Mouse (Mus musculus): ENCODE data around the gene Esyt2. TPM values are rescaled to one million over a fixed set of nuclear protein-coding genes. Genes with fewer than 3 reads are reported as not detected.

Gene Esyt2
- polyA plus RNA-seq, 1 experiment, result 0.69 TPM

DNA sequence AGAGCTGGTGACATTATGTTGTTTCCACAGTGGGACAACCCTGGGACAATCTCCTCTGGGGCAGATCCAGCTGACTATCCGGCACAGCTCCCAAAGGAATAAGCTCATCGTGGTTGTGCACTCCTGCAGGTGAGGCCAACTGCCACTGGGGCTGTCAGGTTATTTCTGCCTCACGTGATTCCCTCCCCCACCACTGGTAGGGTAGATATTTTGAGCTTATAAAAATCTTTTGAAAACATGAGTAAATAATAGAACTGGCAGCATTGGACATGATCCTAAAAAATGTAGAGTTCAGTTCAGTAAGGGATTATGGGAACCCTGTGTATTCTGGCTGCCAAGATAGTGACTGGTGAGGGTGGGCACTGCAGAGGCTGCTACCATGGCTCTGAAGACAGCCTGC lies 85.9 kb downstream of the Esyt2 start:
- H3K9me3 ChIP-seq (ENCODE audit: control insufficient read depth, low read length), result no peaks in the 10 kb centered on the region
- H3K4me3 ChIP-seq (replicated peaks), result no peak overlapping the region
- TF ChIP-seq TAL1 (IDR thresholded peaks at IDR 0.05; ENCODE audit: low read length) (no peak), GATA1 (IDR thresholded peaks at IDR 0.05; ENCODE audit: low read length) (no peak)
- H3K27me3 ChIP-seq (ENCODE audit: control insufficient read depth), result no peaks in the 10 kb centered on the region
- no peaks in the 10 kb centered on the region for H3K4me1 ChIP-seq (ENCODE audit: control insufficient read depth)
- H3K36me3 ChIP-seq (ENCODE audit: control insufficient read depth), result peaks cover 78% of the 10 kb centered on the region

DNA sequence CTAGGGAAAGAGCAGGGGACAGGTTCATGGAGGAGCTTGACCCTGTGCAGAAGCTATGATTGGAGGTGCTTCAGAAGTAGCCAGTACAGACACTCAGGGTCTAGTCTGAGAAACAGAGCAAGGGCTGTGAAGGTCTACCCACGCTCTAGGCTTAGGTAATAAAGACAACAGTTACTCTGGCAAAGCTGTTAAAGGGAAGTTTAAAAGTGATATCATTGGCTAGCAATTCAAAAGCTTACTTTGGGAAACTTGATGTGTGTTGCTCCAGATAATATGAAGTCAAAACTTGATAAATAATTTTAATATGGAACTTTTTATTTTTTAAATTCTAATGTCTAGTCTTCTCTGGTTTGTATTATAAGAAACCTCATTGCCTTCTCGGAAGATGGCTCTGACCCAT lies 86.3 kb downstream of the Esyt2 start:
- TF ChIP-seq TAL1 (IDR thresholded peaks at IDR 0.05; ENCODE audit: low read length), result no peak
- TF ChIP-seq GATA1 (IDR thresholded peaks at IDR 0.05; ENCODE audit: low read length), result no peak

DNA sequence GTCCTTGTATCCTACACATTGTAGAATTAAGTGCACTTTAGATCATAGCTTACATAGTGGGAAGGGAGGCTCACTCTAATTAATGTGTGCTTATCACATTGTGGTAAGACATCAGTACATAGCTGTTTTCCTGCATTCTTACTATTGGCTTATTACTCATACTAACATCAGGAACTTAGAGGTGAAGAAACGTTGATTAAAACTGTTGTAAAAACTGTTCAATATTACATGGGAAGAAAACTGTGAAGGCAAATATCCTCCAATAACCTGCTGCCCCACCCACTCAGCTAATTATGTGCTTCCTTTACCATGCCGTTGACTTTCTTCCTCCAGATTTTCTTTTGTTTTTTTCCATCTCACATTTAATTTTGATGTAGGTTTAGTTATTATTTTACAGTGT lies 87.9 kb downstream of the Esyt2 start:
- Histone ChIP-seq H3K4me3 (replicated peaks) (no peak overlapping the region), H3K27me3 (ENCODE audit: control insufficient read depth) (no peaks in the 10 kb centered on the region), H3K9me3 (ENCODE audit: control insufficient read depth, low read length) (no peaks in the 10 kb centered on the region), H3K36me3 (ENCODE audit: control insufficient read depth) (peaks cover 77% of the 10 kb centered on the region), H3K4me1 (ENCODE audit: control insufficient read depth) (no peaks in the 10 kb centered on the region)
- TF ChIP-seq TAL1 (IDR thresholded peaks at IDR 0.05; ENCODE audit: low read length), result no peak
- TF ChIP-seq GATA1 (IDR thresholded peaks at IDR 0.05; ENCODE audit: low read length), result no peak

More for the DNA sequence above, 86.3 kb downstream of the Esyt2 start:
- Histone ChIP-seq H3K4me3 (replicated peaks) (no peak overlapping the region), H3K4me1 (ENCODE audit: control insufficient read depth) (no peaks in the 10 kb centered on the region), H3K36me3 (ENCODE audit: control insufficient read depth) (peaks cover 80% of the 10 kb centered on the region), H3K9me3 (ENCODE audit: control insufficient read depth, low read length) (no peaks in the 10 kb centered on the region), H3K27me3 (ENCODE audit: control insufficient read depth) (no peaks in the 10 kb centered on the region)

DNA sequence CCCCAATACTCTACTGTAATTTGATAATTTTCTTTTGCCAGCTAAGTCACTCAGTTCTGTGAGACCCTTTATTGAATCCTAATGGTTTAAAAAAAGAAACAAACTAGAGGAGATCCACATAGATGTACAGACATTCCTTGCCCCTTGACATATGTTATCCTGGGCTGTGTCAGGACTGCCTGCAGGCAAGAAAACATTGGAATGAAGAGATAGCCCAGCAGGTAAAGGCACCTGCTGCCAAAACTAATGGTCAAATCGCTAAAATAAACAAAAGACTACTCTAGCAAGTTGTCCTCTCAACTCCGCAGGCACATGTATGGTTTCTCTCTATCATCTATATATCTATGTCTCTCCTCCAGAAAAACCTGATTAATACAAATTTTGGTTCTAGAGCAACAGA lies 102.1 kb downstream of the Esyt2 start:
- Histone ChIP-seq H3K4me1 (ENCODE audit: control insufficient read depth) (no peaks in the 10 kb centered on the region), H3K4me3 (replicated peaks) (no peak overlapping the region), H3K36me3 (ENCODE audit: control insufficient read depth) (peaks cover 12% of the 10 kb centered on the region), H3K9me3 (ENCODE audit: control insufficient read depth, low read length) (no peaks in the 10 kb centered on the region), H3K27me3 (ENCODE audit: control insufficient read depth) (no peaks in the 10 kb centered on the region)
- no peak for TF ChIP-seq GATA1 (IDR thresholded peaks at IDR 0.05; ENCODE audit: low read length)
- no peak for TF ChIP-seq TAL1 (IDR thresholded peaks at IDR 0.05; ENCODE audit: low read length)

DNA sequence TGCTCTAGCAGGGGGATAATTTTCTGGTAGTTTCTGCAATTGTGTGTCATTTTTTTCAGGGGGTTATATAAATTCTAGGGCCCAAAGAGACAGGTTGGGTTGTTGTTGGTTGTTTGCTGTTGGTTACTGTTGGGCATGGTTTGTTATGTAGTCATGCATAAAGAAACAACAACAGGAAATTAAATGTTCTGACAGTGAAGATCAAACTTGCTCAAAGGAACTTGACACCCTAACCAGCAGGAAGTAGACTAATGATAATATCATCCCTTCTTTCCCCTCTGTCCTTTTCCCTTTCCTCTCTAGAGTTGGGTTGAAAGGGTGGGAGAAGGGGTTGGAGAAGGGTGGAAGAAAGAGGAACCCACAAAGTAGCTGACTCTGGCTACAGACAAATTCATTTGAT lies 103.0 kb downstream of the Esyt2 start:
- Histone ChIP-seq H3K9me3 (ENCODE audit: control insufficient read depth, low read length) (no peaks in the 10 kb centered on the region), H3K36me3 (ENCODE audit: control insufficient read depth) (peaks cover 12% of the 10 kb centered on the region), H3K4me3 (replicated peaks) (no peak overlapping the region), H3K4me1 (ENCODE audit: control insufficient read depth) (no peaks in the 10 kb centered on the region), H3K27me3 (ENCODE audit: control insufficient read depth) (no peaks in the 10 kb centered on the region)
- no peak for TF ChIP-seq GATA1 (IDR thresholded peaks at IDR 0.05; ENCODE audit: low read length)
- TF ChIP-seq TAL1 (IDR thresholded peaks at IDR 0.05; ENCODE audit: low read length), result no peak

DNA sequence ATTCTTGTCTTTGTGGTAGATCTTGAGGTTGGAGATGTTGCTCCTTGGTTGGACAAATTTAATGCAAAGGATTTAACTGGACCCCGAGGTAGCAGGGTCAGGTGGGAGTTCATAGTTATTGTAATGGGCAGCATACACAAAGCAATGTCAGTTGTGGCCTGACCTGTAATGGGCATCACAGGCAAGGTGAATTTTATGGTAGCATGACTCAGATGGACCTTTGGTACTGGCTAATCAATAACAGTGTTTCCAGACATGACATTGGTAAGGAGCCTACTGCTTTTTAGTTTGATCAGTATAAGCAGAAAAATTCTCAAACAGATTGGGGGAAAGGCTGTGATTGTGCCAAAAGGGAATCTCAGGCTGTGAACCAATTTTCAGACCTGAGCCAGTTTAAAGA lies 105.8 kb downstream of the Esyt2 start:
- no peaks in the 10 kb centered on the region for H3K4me1 ChIP-seq (ENCODE audit: control insufficient read depth)
- H3K27me3 ChIP-seq (ENCODE audit: control insufficient read depth), result no peaks in the 10 kb centered on the region
- H3K9me3 ChIP-seq (ENCODE audit: control insufficient read depth, low read length), result no peaks in the 10 kb centered on the region
- H3K4me3 ChIP-seq (replicated peaks), result no peak overlapping the region
- H3K36me3 ChIP-seq (ENCODE audit: control insufficient read depth), result no peaks in the 10 kb centered on the region
- TF ChIP-seq GATA1 (IDR thresholded peaks at IDR 0.05; ENCODE audit: low read length) (no peak), TAL1 (IDR thresholded peaks at IDR 0.05; ENCODE audit: low read length) (no peak)

DNA sequence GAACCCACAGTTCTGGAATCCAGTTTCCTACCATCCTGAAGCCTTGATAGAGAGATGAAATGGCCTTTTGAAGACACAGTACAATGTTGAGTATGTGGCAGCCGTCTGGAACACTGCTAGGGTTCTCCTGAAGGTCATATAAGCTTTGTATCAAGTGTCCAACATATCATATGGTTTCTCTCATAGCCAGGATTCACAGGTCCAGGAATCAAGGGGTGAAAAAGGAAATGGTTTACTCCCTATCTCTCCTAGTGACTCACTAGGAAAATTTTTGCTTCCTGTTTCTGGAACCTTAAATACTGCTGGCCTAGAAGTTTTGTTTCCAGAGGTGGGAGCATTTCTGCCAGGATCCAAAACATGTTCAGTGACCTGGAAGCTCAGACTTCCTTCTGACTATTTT lies 108.9 kb downstream of the Esyt2 start:
- Histone ChIP-seq H3K4me1 (ENCODE audit: control insufficient read depth) (no peaks in the 10 kb centered on the region), H3K4me3 (replicated peaks) (no peak overlapping the region), H3K27me3 (ENCODE audit: control insufficient read depth) (no peaks in the 10 kb centered on the region), H3K36me3 (ENCODE audit: control insufficient read depth) (no peaks in the 10 kb centered on the region), H3K9me3 (ENCODE audit: control insufficient read depth, low read length) (no peaks in the 10 kb centered on the region)
- TF ChIP-seq TAL1 (IDR thresholded peaks at IDR 0.05; ENCODE audit: low read length), result no peak
- TF ChIP-seq GATA1 (IDR thresholded peaks at IDR 0.05; ENCODE audit: low read length), result no peak

DNA sequence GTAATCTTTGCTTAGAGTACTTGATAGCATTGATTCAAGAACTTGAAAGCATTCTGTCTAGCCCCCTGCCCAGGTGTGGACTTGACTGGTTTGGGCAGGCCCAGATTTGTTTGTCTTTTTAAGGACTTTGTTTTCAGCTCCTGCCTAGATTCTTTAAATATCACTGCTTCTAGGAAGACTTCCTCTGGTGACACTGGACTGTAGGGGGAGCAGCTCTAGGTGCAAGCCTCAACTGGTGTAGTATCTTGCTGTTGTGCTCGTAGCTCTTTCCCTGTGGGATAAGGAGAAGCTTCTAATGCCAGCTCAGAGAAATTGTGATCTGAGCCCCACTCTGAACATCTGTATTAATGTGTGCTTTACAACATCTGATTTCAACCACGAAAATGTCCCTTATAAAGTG lies 113.3 kb downstream of the Esyt2 start:
- Histone ChIP-seq H3K9me3 (ENCODE audit: control insufficient read depth, low read length) (no peaks in the 10 kb centered on the region), H3K27me3 (ENCODE audit: control insufficient read depth) (no peaks in the 10 kb centered on the region), H3K4me3 (replicated peaks) (no peak overlapping the region), H3K36me3 (ENCODE audit: control insufficient read depth) (no peaks in the 10 kb centered on the region), H3K4me1 (ENCODE audit: control insufficient read depth) (no peaks in the 10 kb centered on the region)
- no peak for TF ChIP-seq GATA1 (IDR thresholded peaks at IDR 0.05; ENCODE audit: low read length)
- TF ChIP-seq TAL1 (IDR thresholded peaks at IDR 0.05; ENCODE audit: low read length), result no peak

DNA sequence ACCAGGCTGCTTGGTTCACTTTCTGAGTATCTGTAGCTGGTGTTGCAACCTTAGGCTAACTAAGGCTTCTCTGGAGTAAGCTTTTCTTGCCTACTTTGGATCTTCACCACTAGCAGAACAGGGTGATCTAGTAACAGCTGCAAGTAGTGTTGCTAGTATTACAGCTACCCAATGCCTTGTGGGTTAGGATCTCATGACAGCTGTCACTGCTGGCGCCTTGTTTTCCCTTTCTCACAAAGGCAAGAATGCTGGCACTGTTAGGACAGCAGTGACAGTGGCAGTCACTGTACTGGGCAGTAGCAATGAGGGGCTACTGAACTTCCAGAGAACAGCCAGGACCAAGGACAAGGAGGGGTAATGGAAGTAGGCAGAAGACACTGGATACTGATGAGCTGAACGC lies 114.3 kb downstream of the Esyt2 start:
- Histone ChIP-seq H3K36me3 (ENCODE audit: control insufficient read depth) (no peaks in the 10 kb centered on the region), H3K4me3 (replicated peaks) (no peak overlapping the region), H3K4me1 (ENCODE audit: control insufficient read depth) (no peaks in the 10 kb centered on the region), H3K27me3 (ENCODE audit: control insufficient read depth) (no peaks in the 10 kb centered on the region), H3K9me3 (ENCODE audit: control insufficient read depth, low read length) (no peaks in the 10 kb centered on the region)
- TF ChIP-seq TAL1 (IDR thresholded peaks at IDR 0.05; ENCODE audit: low read length) (no peak), GATA1 (IDR thresholded peaks at IDR 0.05; ENCODE audit: low read length) (no peak)

DNA sequence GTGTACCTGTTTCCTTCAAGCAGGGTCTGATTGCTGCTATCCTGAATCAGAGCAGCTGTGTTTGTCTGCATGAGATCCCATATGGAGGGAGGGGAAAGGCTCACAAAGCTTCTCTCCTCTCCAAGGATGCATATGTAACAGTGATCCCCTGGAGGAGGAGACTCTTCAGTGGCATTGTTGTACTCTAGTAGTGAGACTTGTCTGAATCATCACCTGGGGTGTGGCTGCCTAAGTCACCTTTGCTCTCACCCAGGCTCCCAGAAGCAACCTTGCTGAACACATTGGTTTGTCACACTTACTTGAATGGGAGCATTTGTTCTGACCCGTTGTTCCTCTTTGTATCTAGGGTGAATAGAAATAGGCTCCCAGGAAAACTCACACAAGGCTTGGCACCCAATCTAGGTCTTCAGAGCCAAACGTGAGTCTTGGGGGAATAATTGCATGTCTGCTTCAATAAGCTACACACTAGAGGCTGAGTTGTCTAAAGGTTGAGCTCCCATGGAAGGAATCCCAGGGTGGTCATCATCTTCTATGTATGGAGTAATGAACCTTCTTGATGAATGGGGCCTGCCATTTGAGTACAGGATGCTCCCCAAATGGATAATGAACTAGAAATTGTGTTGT lies 115.2 kb downstream of the Esyt2 start:
- Histone ChIP-seq H3K9me3 (ENCODE audit: control insufficient read depth, low read length) (no peaks in the 10 kb centered on the region), H3K4me3 (replicated peaks) (no peak overlapping the region), H3K36me3 (ENCODE audit: control insufficient read depth) (no peaks in the 10 kb centered on the region), H3K27me3 (ENCODE audit: control insufficient read depth) (no peaks in the 10 kb centered on the region), H3K4me1 (ENCODE audit: control insufficient read depth) (no peaks in the 10 kb centered on the region)
- TF ChIP-seq GATA1 (IDR thresholded peaks at IDR 0.05; ENCODE audit: low read length) (no peak), TAL1 (IDR thresholded peaks at IDR 0.05; ENCODE audit: low read length) (no peak)
